Mouse (Mus musculus): ENCODE measurements around the gene Ppp1r14c. TPM values are rescaled to one million over a fixed set of nuclear protein-coding genes. Genes with fewer than 3 reads are reported as not detected.

Gene Ppp1r14c
- polyA plus RNA-seq, 1 experiment, result 25.5 TPM

GRCm38 (mm10) chr10:3403416-3404137 lies 37.7 kb downstream of the Ppp1r14c start:
- TF ChIP-seq POLR2A (IDR thresholded peaks at IDR 0.05; ENCODE audit: borderline replicate concordance, extremely low read depth, insufficient read depth, insufficient read length, poor library complexity, severe bottlenecking), result no peak
- no peak for TF ChIP-seq CTCF (IDR thresholded peaks at IDR 0.05; ENCODE audit: borderline replicate concordance, extremely low read depth, insufficient read depth, insufficient read length)
- no peak for DNase-seq (ENCODE audit: low read depth)

DNA sequence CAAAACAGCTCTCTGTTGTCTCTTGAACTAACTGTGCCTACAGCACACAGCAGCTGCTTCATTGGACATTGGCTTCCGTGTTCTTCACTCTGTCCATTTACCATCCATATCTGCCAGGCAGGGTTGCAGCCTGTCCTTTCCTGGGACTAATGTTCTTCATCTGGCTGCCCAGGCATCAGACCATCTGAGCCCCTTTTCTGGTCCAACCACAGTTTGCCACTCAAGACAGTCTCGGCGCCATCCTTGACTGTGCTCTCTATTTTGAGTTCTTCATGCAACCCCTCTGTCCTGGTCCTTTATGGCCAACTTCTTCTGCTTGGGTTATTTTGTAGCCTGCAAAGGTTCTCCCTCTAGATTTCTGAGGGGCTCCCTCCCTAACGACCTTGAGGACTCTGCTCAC lies 38.5 kb downstream of the Ppp1r14c start:
- TF ChIP-seq POLR2A (IDR thresholded peaks at IDR 0.05; ENCODE audit: borderline replicate concordance, extremely low read depth, insufficient read depth, insufficient read length, poor library complexity, severe bottlenecking) (no peak), CTCF (IDR thresholded peaks at IDR 0.05; ENCODE audit: borderline replicate concordance, extremely low read depth, insufficient read depth, insufficient read length) (no peak)
- no peak for DNase-seq (ENCODE audit: low read depth)

- no peak for DNase-seq (ENCODE audit: low read depth)
- TF ChIP-seq CTCF (IDR thresholded peaks at IDR 0.05; ENCODE audit: borderline replicate concordance, extremely low read depth, insufficient read depth, insufficient read length) (no peak), POLR2A (IDR thresholded peaks at IDR 0.05; ENCODE audit: borderline replicate concordance, extremely low read depth, insufficient read depth, insufficient read length, poor library complexity, severe bottlenecking) (no peak)
Observed at GRCm38 (mm10) chr10:3406280-3406679, 40.4 kb downstream of the Ppp1r14c start.

DNA sequence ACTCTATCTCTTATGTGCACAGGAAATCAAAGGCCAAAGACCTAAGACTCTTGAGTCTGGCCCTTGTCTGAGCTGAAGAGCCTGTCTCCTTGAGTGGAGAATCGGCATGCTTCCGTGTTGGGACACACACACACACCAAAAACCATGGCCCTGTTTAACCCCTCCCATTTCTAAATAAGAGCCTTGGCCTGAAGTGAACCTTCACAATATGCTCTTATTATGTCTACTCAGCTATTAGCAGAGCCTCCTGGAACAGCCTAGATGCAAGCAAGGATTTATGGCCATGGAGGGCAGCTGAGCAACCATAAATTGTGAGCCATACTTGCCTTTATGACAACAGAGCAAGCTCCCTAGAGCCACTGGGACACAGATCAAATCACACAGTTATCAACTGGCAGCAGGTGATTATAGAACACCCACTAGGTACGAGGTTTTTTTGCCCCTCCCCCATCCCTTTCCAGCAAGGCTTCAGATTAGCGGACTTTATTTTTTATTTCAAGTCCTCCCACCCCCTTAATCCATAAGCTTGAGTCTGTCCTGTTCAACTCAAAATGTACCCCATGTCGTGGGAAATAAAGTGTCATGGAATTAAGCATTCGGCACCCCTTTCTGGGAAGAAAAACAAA lies 42.3 kb downstream of the Ppp1r14c start:
- DNase-seq (ENCODE audit: low read depth), result no peak
- TF ChIP-seq CTCF (IDR thresholded peaks at IDR 0.05; ENCODE audit: borderline replicate concordance, extremely low read depth, insufficient read depth, insufficient read length), result no peak
- no peak for TF ChIP-seq POLR2A (IDR thresholded peaks at IDR 0.05; ENCODE audit: borderline replicate concordance, extremely low read depth, insufficient read depth, insufficient read length, poor library complexity, severe bottlenecking)

GRCm38 (mm10) chr10:3408699-3409098 lies 42.8 kb downstream of the Ppp1r14c start:
- no peak for TF ChIP-seq CTCF (IDR thresholded peaks at IDR 0.05; ENCODE audit: borderline replicate concordance, extremely low read depth, insufficient read depth, insufficient read length)
- TF ChIP-seq POLR2A (IDR thresholded peaks at IDR 0.05; ENCODE audit: borderline replicate concordance, extremely low read depth, insufficient read depth, insufficient read length, poor library complexity, severe bottlenecking), result no peak
- DNase-seq (ENCODE audit: low read depth), result peak; percentile 53

GRCm38 (mm10) chr10:3411222-3411621 lies 45.4 kb downstream of the Ppp1r14c start:
- peak; percentile 65 for DNase-seq (ENCODE audit: low read depth)
- no peak for TF ChIP-seq CTCF (IDR thresholded peaks at IDR 0.05; ENCODE audit: borderline replicate concordance, extremely low read depth, insufficient read depth, insufficient read length)
- TF ChIP-seq POLR2A (IDR thresholded peaks at IDR 0.05; ENCODE audit: borderline replicate concordance, extremely low read depth, insufficient read depth, insufficient read length, poor library complexity, severe bottlenecking), result no peak

DNA sequence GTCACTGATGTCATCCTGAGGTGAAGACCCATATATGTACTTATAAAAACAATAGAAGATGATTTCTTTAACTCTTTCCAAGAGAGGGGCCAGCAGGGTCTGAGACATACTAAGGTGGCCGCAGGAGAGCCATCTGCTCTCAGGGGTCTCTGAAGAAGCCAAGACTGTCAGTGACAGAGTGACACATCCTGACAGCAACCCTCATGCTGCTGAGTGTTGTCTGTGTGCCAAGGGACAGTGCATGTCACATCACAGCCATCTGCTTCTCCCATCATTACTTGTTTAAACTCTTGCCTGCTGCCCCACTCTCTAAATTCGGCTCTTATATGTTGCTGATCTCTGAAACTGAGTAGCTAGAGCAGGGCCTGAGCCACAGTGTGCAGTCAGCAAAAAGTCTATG lies 45.8 kb downstream of the Ppp1r14c start:
- peak; percentile 30 for DNase-seq (ENCODE audit: low read depth)
- TF ChIP-seq POLR2A (IDR thresholded peaks at IDR 0.05; ENCODE audit: borderline replicate concordance, extremely low read depth, insufficient read depth, insufficient read length, poor library complexity, severe bottlenecking), result no peak
- no peak for TF ChIP-seq CTCF (IDR thresholded peaks at IDR 0.05; ENCODE audit: borderline replicate concordance, extremely low read depth, insufficient read depth, insufficient read length)

DNA sequence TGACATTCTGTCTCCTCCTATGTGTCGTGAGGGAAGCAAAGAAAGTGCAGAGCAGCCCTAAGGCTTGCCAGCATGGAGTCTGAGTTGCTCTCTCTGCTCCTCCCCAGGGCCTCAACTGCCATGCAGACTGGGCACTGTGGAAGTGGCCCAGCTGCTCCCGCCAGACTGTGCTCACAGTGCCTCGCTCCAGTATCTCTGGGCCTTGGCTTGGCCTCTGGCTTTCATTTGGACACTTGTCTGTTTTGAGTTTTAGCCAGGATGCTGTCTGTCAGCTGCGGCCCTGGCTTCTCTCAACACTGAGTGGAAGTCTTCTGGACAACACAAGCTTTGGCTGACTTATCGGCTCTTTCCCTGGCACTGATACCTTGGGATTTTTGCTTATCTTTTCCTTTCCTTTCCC lies 49.0 kb downstream of the Ppp1r14c start:
- no peak for TF ChIP-seq CTCF (IDR thresholded peaks at IDR 0.05; ENCODE audit: borderline replicate concordance, extremely low read depth, insufficient read depth, insufficient read length)
- no peak for TF ChIP-seq POLR2A (IDR thresholded peaks at IDR 0.05; ENCODE audit: borderline replicate concordance, extremely low read depth, insufficient read depth, insufficient read length, poor library complexity, severe bottlenecking)
- peak; percentile 37 for DNase-seq (ENCODE audit: low read depth)

GRCm38 (mm10) chr10:3416565-3416964 lies 50.7 kb downstream of the Ppp1r14c start:
- TF ChIP-seq POLR2A (IDR thresholded peaks at IDR 0.05; ENCODE audit: borderline replicate concordance, extremely low read depth, insufficient read depth, insufficient read length, poor library complexity, severe bottlenecking) (no peak), CTCF (IDR thresholded peaks at IDR 0.05; ENCODE audit: borderline replicate concordance, extremely low read depth, insufficient read depth, insufficient read length) (no peak)
- DNase-seq (ENCODE audit: low read depth), result no peak

DNA sequence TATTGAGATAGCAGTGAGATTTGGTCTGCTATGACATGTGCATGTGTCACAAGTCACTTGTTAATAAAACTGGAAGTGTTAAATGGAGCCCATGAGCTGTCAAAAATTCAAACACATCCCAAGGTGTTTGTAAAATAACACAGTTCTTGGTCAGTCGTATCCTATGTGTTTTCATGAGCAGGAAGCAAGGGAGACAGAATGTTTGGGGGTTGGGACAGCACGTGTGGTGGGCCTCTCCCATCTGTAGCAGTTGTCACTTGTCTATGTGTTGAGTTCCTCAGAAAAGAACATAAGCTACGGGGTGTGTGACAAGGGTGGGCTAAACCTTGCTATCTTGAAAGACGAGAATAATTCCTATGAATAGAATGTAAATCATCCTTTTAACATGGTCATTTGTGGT lies 51.6 kb downstream of the Ppp1r14c start:
- TF ChIP-seq CTCF (IDR thresholded peaks at IDR 0.05; ENCODE audit: borderline replicate concordance, extremely low read depth, insufficient read depth, insufficient read length) (no peak), POLR2A (IDR thresholded peaks at IDR 0.05; ENCODE audit: borderline replicate concordance, extremely low read depth, insufficient read depth, insufficient read length, poor library complexity, severe bottlenecking) (no peak)
- DNase-seq (ENCODE audit: low read depth), result peak; percentile 82

- no peak for DNase-seq (ENCODE audit: low read depth)
- no peak for TF ChIP-seq CTCF (IDR thresholded peaks at IDR 0.05; ENCODE audit: borderline replicate concordance, extremely low read depth, insufficient read depth, insufficient read length)
- TF ChIP-seq POLR2A (IDR thresholded peaks at IDR 0.05; ENCODE audit: borderline replicate concordance, extremely low read depth, insufficient read depth, insufficient read length, poor library complexity, severe bottlenecking), result no peak
Observed at GRCm38 (mm10) chr10:3424016-3424415, 58.2 kb downstream of the Ppp1r14c start.
